Mouse (Mus musculus) left cerebral cortex, adult 8-10 months (tissue): ENCODE data around the gene Slc22a14. TPM values are rescaled to one million over a fixed set of nuclear protein-coding genes. Genes with fewer than 3 reads are reported as not detected.
"Not testable (repeated sequence)": the region's sequence is repeated elsewhere in the genome, so short reads cannot be mapped to it uniquely, and the experiment has no call there.

Experiments
- DNase-seq, 2 experiments: peaks; one replicate each; pipeline ENCODE4 v3.0.0; 2022; ENCODE audit warnings: low spot score in 2 of 2
- total RNA-seq, 4 experiments: library from RNA; stranded (reverse); gene quantifications; 2 replicates each; pipeline ENCODE4 v1.2.4; 2022

Slc22a14 gene
- total RNA-seq, 4 experiments from 2014 or later = not detected

DNA sequence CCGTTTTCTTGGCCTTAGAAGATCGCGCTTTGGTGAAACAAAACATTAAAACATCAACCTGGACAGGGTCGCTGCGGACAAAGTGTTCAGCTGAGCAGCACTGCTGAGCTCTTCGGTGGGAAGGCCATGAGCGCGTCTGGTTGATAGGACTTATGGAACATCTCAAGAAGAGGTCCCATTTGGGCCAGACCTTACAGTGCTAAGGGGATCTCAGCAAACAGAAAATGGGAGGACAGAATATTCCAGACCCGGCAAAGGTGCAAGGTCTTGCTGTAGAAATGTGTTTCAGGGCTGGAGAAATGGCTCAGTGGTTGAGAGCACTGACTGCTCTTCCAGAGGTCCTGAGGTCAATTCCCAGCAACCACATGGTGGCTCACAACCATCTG is 42.1 kb downstream of the Slc22a14 start:
- no peak for DNase-seq

DNA sequence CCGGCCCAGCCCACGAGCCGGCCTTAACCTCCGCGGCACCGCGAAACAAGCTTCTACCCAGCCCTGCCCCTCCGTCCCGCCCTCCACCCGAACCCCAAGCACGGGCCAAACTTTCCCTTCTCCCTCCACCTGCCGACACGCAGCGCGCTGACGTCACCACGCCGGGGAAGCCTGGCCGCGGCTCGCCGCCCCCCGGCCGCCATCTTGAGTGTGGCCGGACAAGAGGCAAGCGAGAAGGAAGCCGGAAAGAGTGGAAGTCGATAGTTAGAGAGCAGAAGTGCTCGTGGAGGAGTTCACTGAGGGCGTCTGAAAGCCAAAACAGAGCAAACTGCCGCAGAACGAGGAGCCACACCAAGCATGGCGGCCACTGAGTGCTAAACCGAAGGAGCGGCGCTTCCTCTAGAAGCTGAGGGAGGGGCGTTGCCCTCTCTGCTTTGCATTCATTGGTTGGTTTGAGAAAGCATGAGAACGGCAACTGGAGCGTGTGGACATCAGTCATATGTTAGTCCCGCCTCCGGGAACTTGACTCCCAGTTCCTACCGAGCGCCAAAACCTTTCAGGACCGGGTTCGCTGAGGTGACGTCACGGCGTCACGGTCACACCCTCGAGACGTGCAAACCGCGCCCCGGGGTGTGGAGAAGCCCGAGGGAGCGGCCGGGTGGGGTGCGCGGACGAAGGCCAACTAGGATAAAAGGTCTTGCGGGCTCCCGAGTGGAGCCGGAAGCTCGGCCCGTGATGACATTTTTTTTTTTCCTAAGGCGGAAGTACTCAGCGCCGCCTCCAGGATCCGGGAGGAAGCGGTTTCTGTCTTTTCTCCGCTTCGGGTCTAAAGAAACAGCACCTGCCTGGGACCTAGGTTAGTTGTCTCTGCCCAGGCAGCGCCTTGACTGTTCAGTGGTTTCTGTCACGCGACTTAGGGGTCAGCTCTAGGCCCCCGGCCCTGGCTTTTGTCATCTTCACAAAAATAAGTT is 42.8 kb downstream of the Slc22a14 start, which contains the start of gene Oxsr1:
Gene Oxsr1 (minus strand): TSS at position 139 of the 971 bp plus-strand sequence.
- DNase-seq = peak; percentile 97 to 99

DNA sequence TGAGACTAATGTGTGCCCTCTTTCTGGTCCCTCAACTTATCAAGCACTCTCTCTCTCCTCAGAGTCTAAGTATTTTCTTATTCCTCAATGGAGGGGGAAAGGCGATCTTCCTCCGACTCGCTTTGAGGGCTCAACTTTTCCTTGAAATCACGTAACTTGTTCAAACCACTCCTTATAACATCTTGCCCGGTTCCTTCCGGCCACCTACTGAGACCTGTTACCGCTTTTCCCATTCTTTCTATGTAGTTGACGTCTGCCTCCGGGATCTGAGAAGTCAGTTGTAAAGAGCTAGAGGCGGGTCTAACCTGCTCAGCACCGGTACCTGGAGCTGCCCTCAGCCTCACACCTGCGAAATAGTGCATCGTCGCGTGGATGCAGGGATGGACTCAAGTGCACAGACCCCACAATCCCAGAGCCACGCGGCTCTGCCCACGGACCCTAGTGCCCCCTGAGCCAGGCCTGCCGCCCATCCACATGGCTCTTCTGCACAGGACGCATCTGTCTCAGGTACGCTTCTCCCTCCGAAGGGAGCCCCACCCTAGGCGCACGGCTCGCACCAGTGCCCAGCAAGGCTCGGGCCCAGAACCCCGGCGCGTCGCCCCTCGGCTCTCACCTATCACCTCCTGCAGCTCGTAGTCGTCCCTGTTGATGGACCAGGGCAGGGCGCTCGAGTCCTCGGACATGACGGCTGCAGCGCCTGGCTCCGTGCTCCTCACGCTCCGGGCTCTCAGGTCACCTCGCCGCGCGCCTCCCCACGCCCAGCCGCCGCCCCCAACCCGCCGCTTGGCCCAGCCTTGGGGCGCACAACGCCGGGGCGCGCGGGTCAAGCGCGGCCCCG is 43.7 kb downstream of the Slc22a14 start:
- DNase-seq = peak in 1 of 2 experiments; percentile 46

DNA sequence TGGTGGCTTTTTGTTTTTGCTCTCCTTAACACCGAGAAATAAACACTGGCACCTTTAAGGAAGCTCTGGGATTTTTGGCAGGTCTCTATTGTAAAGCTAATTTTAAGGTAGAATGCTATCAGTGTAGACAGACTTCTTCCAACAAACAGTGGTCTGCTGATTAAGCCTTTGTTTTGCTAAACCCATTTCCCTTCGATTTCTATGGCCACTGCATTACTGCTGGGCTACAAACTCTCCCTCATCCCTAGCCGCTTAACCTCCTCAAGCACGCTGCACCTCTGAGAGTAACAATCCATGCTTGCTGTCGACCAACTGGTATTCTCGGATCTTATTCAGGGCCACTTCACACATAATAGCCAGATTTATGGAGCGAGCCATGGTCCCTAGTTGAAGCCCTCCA is 44.4 kb downstream of the Slc22a14 start:
- DNase-seq = no peak

DNA sequence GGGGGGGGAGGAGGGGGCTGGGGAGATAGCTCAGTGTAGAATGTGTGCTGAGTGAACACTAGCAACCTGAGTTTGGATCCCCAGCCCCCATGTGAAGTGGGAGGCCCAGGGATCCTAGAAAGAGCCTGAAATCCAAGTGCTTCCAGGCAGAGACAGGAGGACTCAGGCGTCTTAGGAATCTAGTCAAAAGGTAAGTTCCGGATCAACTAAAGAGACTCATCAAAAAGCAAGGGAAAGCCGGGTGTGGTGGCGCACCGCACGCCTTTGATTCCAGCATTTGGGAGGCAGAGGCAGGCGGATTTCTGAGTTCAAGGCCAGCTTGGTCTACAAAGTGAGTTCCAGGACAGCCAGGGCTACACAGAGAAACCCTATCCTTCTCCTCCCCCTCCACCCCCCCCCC is 44.9 kb downstream of the Slc22a14 start:
- no peak for DNase-seq

- no peak for DNase-seq
These were observed 46.5 kb downstream of the Slc22a14 start for GRCm38 (mm10) chr9:119318891-119319290.

- DNase-seq = no peak
These were observed 52.3 kb downstream of the Slc22a14 start for GRCm38 (mm10) chr9:119313096-119313495.

GRCm38 (mm10) chr9:119309067-119309466 is 56.3 kb downstream of the Slc22a14 start:
- no peak for DNase-seq

GRCm38 (mm10) chr9:119305863-119306262 is 59.5 kb downstream of the Slc22a14 start:
- DNase-seq = no peak

GRCm38 (mm10) chr9:119298563-119298962 is 66.8 kb downstream of the Slc22a14 start:
- no peak for DNase-seq

DNA sequence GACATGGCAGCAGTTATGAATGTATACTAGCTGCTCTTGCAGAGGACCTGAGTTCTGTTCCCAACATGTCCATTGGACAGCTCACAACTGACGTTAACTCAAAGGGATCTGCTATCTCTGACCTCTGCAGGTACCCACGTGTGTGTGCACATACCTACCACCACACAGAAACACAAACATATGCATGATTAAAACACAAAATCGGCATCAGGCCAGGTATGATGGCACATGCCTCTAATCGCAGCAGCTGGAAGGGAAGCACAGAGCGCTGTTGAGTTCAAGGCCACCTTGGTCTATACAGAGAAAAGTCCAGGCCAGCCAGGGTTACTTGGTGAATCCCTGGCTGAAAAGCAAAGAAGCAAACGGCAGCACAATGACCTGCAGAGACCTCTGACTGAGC is 67.7 kb downstream of the Slc22a14 start:
- no peak for DNase-seq

GRCm38 (mm10) chr9:119290791-119291190 is 74.6 kb downstream of the Slc22a14 start:
- DNase-seq = no peak

DNA sequence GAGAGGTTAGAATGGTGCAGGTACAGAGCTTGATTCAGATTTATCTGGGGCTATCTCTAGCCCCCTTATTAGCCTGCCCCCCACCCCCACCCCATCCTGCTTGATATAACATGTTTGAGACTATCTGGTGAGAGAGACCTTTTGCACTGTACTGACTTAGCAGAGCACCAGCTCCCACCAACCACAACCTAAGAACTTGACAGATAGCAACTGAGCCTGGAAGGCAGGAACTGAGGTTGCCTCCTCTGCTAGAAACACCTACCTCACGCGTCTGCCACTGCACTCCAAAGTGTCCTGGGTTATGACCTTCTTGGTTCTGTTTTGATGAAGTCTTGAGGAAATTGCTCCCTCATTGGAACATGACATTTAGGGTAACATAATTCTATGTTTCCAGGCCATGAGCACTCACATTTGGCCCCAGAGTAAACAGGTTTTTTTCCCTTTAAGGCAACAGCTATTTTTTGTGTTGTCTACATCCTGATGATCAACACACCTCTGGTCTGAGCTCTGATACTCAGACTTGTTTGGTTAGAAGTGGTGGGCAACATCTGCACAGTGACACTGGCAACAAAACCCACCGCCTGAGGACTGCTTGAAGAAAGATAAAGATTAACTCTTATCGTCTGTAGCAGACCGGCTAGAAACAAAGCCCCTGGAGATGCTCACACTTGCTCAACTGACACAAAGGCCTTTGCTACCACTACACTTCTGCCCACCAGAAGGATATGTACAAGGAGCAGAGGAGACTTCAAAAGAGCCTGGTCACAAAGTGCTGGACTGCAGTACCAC is 84.3 kb downstream of the Slc22a14 start:
- no peak for DNase-seq

- DNase-seq = no peak
These were observed 87.3 kb downstream of the Slc22a14 start for GRCm38 (mm10) chr9:119278031-119278430.

- DNase-seq = no peak
These were observed 89.0 kb downstream of the Slc22a14 start for GRCm38 (mm10) chr9:119276321-119276720.

- DNase-seq = not testable (repeated sequence)
These were observed 90.5 kb downstream of the Slc22a14 start for GRCm38 (mm10) chr9:119274814-119275213.

- no peak for DNase-seq
These were observed 93.9 kb downstream of the Slc22a14 start for GRCm38 (mm10) chr9:119271496-119271895.

DNA sequence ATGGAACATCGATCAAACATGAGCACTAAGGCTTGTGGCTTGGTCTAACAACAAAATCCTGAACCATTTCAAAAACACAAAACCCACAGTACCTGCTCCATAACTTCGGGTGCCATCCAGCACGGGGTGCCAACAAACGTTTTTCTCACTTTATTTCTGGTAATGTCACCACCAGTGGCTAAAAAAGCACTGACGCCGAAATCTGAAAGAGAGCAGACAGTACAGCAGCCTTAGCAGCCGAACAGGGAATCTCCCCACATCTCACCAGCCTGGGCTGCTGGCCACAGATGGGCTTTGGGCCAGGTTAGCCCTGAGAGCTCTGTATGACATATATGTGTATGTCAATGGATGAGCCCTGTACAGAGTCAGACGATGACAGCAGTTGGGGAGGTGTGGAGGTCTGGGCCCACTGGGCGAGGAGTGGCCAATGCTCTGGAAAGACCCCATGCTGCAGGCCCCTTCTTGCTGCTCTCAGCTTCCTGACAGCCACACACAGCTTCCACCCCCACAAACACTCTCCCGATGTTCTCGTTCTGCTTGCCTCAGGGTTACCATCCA is 96.7 kb downstream of the Slc22a14 start:
- DNase-seq = no peak

- DNase-seq = no peak
These were observed 97.2 kb downstream of the Slc22a14 start for GRCm38 (mm10) chr9:119268120-119268519.

GRCm38 (mm10) chr9:119266121-119266395 is 99.3 kb downstream of the Slc22a14 start:
- not testable (repeated sequence) for DNase-seq
